Mouse (Mus musculus) embryonic facial prominence, embryonic 11.5 days (tissue): ENCODE measurements around the gene Pkdcc. TPM values are rescaled to one million over a fixed set of nuclear protein-coding genes. Genes with fewer than 3 reads are reported as not detected.

ENCODE experiments used
- ATAC-seq: fragments of 200-750 bp; cut with Nextera tagmentation; replicated peaks from 2 replicates; pipeline ENCODE4 v1.8.0; 2017; ENCODE audit warnings: low read depth; ENCODE audit not compliant: insufficient number of reproducible peaks, low FRiP score, low TSS enrichment
- DNase-seq: peaks from one replicate; pipeline ENCODE4 v3.0.0-alpha.2; 2015; ENCODE audit warnings: low spot score
- H3K27ac ChIP-seq: fragments of 300-500 bp; sonication (generic); replicated peaks from 2 replicates; pipeline ENCODE4 v1.5.1; 2014; ENCODE audit warnings: mild to moderate bottlenecking, low read depth, low read length, control low read depth
- H3K27me3 ChIP-seq: fragments of 300-500 bp; sonication (generic); 2 replicates; pipeline ENCODE4 v1.6.1; 2014; ENCODE audit warnings: mild to moderate bottlenecking, low read length, moderate library complexity, mixed read lengths; ENCODE audit not compliant: control insufficient read depth, insufficient read depth
- H3K36me3 ChIP-seq: fragments of 300-500 bp; sonication (generic); replicated peaks from 2 replicates; pipeline ENCODE4 v1.6.1; 2014; ENCODE audit warnings: low read depth, mild to moderate bottlenecking, low read length, moderate library complexity, mixed read lengths; ENCODE audit not compliant: control insufficient read depth, insufficient read depth
- H3K4me1 ChIP-seq: fragments of 300-500 bp; sonication (generic); 2 replicates; pipeline ENCODE4 v1.6.1; 2014; ENCODE audit warnings: low read length, mixed read lengths; ENCODE audit not compliant: control insufficient read depth, insufficient read depth
- H3K4me2 ChIP-seq: fragments of 300-500 bp; sonication (generic); 2 replicates; pipeline ENCODE4 v1.6.1; 2014; ENCODE audit warnings: low read depth, mild to moderate bottlenecking, control low read depth, low read length, moderate library complexity
- H3K4me3 ChIP-seq: fragments of 300-500 bp; sonication (generic); 2 replicates; pipeline ENCODE4 v1.5.1; 2014; ENCODE audit warnings: low read depth, low read length, control low read depth
- H3K9ac ChIP-seq: fragments of 300-500 bp; sonication (generic); replicated peaks from 2 replicates; pipeline ENCODE4 v1.6.1; 2014; ENCODE audit warnings: mild to moderate bottlenecking, control low read depth, low read length
- H3K9me3 ChIP-seq: fragments of 300-500 bp; sonication (generic); replicated peaks from 2 replicates; pipeline ENCODE4 v1.6.1; 2016; ENCODE audit warnings: mild to moderate bottlenecking, low read length, inconsistent platforms, mixed read lengths; ENCODE audit not compliant: control insufficient read depth
- WGBS: fragments of 180-500 bp; shearing (Covaris S2); extraction: QIAGEN DNeasy Blood & Tissue Kit; methylation state at CpG from one replicate; pipeline ENCODE4 v1.1.7; 2014; 5-methylcytosine and 5-hydroxymethylcytosine counted together
- polyA plus RNA-seq: library from polyadenylated mRNA; unstranded; fragments of >200 nt; fragmentation: Nextera tagmentation; extraction: Ambion mirVana; gene quantifications from 2 replicates; pipeline ENCODE4 v1.2.1, GENCODE M21; 2014

Pkdcc gene
- polyA plus RNA-seq, 1 experiment from 2014 or later = 23.4 TPM

DNA sequence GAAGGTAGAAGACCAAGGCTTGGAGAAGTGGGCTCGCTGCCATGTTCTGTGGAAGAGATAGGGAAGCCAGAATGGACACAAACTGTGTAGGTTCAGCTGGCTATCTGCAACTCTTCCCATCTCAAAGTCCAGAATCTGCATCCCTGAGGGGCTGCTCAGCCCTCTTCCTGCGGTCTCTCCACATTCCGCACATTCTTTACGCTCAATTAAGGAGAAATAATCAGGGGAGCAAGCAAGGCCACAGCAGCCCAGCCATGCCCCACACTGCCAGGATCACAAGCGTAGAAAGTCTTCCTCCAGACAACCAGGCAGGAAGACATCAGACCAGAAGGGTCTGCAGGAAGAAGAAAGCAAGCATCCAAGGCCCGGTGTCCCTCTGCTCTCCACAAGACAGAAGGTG lies 13.8 kb upstream of the Pkdcc start:
- DNase-seq (peak; percentile 61), ATAC-seq (no peak)
- Histone ChIP-seq H3K36me3 (no peaks in the 10 kb centered on the region), H3K4me2 (no peak overlapping the region), H3K27ac (peak overlapping the region; percentile 44), H3K4me1 (peaks cover 32% of the 10 kb centered on the region), H3K9ac (no peak overlapping the region), H3K27me3 (no peaks in the 10 kb centered on the region), H3K9me3 (no peaks in the 10 kb centered on the region), H3K4me3 (no peak overlapping the region)
- WGBS = 13% methylated on average over 6 of the region's 6 CpGs

GRCm38 (mm10) chr17:83203692-83204383 lies 11.3 kb upstream of the Pkdcc start:
- peaks cover 22% of the 10 kb centered on the region for H3K4me1 ChIP-seq
- H3K4me2 ChIP-seq = no peak overlapping the region
- no peaks in the 10 kb centered on the region for H3K9me3 ChIP-seq
- H3K4me3 ChIP-seq = no peak overlapping the region
- H3K9ac ChIP-seq = no peak overlapping the region
- no peaks in the 10 kb centered on the region for H3K27me3 ChIP-seq
- DNase-seq = no peak
- ATAC-seq = no peak
- no peaks in the 10 kb centered on the region for H3K36me3 ChIP-seq
- WGBS = 19% methylated on average over 8 of the region's 8 CpGs
- H3K27ac ChIP-seq = peak overlapping the region; percentile 43

GRCm38 (mm10) chr17:83207296-83207695 lies 7.8 kb upstream of the Pkdcc start:
- ATAC-seq = no peak
- no peak overlapping the region for H3K4me2 ChIP-seq
- H3K4me3 ChIP-seq = no peak overlapping the region
- no peak overlapping the region for H3K27ac ChIP-seq
- no peaks in the 10 kb centered on the region for H3K36me3 ChIP-seq
- no peak for DNase-seq
- peaks cover 5% of the 10 kb centered on the region for H3K4me1 ChIP-seq
- 83% methylated on average over 3 of the region's 3 CpGs for WGBS
- no peaks in the 10 kb centered on the region for H3K9me3 ChIP-seq
- H3K27me3 ChIP-seq = no peaks in the 10 kb centered on the region
- H3K9ac ChIP-seq = no peak overlapping the region

DNA sequence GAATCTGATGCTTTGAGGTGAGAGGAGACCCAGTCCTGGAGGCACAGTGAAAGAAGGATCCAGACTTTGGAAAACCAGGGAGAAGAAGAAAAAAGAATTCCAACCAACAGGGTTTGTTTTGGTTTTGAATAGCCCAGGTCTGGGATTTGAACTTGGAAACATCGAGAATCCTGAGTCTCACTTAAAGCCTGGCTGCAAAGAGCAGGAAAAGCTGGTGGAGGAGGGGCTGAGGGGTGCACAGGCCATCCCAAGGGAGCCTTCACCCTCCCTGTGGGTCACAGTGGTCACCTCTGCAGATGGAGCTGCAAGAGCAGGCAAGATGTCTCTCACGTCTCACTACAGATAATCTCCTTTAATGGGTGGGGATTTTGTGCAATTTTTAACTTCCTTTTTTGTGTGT lies 6.6 kb upstream of the Pkdcc start:
- Histone ChIP-seq H3K4me3 (no peak overlapping the region), H3K36me3 (no peaks in the 10 kb centered on the region), H3K9ac (no peak overlapping the region), H3K27me3 (no peaks in the 10 kb centered on the region), H3K27ac (no peak overlapping the region), H3K9me3 (no peaks in the 10 kb centered on the region), H3K4me2 (no peak overlapping the region), H3K4me1 (peaks cover 6% of the 10 kb centered on the region)
- ATAC-seq = no peak
- DNase-seq = no peak
- 49% methylated on average over 2 of the region's 2 CpGs for WGBS

GRCm38 (mm10) chr17:83210531-83210930 lies 4.6 kb upstream of the Pkdcc start:
- ATAC-seq = no peak
- WGBS = 72% methylated on average over 5 of the region's 5 CpGs
- H3K4me1 ChIP-seq = peaks cover 5% of the 10 kb centered on the region; the same call in 1 of the 2 replicates
- H3K27ac ChIP-seq = no peak overlapping the region
- H3K9ac ChIP-seq = no peak overlapping the region
- no peak for DNase-seq
- no peaks in the 10 kb centered on the region for H3K9me3 ChIP-seq
- H3K4me2 ChIP-seq = no peak overlapping the region
- H3K36me3 ChIP-seq = no peaks in the 10 kb centered on the region
- H3K27me3 ChIP-seq = no peaks in the 10 kb centered on the region
- no peak overlapping the region for H3K4me3 ChIP-seq

DNA sequence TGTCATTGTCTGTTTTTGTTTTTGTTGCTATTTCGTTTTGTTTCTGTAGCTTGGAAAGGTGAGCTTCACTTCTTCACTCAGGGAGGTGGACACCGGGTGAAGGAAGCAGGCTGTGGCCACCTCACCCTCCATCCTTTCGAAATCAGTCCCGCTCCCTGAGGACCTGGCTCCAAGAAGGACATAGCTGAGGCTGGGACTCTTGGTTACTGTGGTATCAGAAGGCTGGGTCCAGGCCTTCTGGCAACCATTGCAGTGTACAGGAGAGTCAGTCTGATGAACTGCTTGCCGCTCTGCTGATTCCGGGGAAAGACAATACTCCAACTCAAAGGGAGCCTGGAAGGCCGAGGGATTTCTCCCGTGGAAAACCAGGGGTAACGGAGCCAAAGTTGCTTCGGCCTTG lies 3.9 kb upstream of the Pkdcc start:
- Histone ChIP-seq H3K36me3 (no peaks in the 10 kb centered on the region), H3K9ac (no peak overlapping the region), H3K4me1 (peaks cover 5% of the 10 kb centered on the region; the same call in 1 of the 2 replicates), H3K27me3 (no peaks in the 10 kb centered on the region), H3K27ac (no peak overlapping the region), H3K4me2 (no peak overlapping the region), H3K4me3 (no peak overlapping the region), H3K9me3 (no peaks in the 10 kb centered on the region)
- no peak for ATAC-seq
- no peak for DNase-seq
- WGBS = 89% methylated on average over 10 of the region's 10 CpGs

DNA sequence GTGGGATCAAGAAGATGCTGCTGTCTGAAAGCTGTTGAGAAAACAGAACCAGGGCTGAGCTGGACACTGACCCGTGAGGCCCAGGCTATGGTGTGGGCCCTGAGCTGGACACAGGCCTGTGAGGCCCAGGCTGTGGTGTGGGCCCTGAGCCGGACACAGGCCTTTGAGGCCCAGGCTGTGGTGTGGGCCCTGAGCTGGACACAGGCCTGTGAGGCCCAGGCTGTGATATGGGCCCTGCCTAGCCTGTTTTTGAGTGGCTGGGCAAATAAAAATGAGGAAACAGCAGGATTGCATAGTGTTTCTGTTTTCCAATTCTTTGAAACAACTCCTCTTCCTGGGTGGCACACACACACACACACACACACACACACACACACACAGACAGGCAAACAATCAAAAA lies 2.7 kb upstream of the Pkdcc start:
- DNase-seq (no peak), ATAC-seq (no peak)
- no peak overlapping the region for H3K9ac ChIP-seq
- no peaks in the 10 kb centered on the region for H3K9me3 ChIP-seq
- H3K27me3 ChIP-seq = no peaks in the 10 kb centered on the region
- peaks cover 5% of the 10 kb centered on the region; the same call in 1 of the 2 replicates for H3K4me1 ChIP-seq
- H3K36me3 ChIP-seq = no peaks in the 10 kb centered on the region
- H3K4me2 ChIP-seq = no peak overlapping the region
- 60% methylated on average over 2 of the region's 2 CpGs for WGBS
- H3K4me3 ChIP-seq = no peak overlapping the region
- H3K27ac ChIP-seq = no peak overlapping the region; the same call in 1 of the 2 replicates

- Histone ChIP-seq H3K9ac (no peak overlapping the region), H3K4me2 (peak overlapping the region; percentile 87), H3K4me3 (no peak overlapping the region; the same call in 1 of the 2 replicates), H3K27me3 (no peaks in the 10 kb centered on the region), H3K4me1 (peaks cover 5% of the 10 kb centered on the region), H3K27ac (no peak overlapping the region), H3K9me3 (no peaks in the 10 kb centered on the region), H3K36me3 (no peaks in the 10 kb centered on the region)
- WGBS = 31% methylated on average over 9 of the region's 9 CpGs
- no peak for ATAC-seq
- peak; percentile 57 for DNase-seq
These were observed 1.7 kb upstream of the Pkdcc start for GRCm38 (mm10) chr17:83213228-83213915.
